Mouse (Mus musculus): Measurements from ENCODE around the gene Trh.

Gene Trh

DNA sequence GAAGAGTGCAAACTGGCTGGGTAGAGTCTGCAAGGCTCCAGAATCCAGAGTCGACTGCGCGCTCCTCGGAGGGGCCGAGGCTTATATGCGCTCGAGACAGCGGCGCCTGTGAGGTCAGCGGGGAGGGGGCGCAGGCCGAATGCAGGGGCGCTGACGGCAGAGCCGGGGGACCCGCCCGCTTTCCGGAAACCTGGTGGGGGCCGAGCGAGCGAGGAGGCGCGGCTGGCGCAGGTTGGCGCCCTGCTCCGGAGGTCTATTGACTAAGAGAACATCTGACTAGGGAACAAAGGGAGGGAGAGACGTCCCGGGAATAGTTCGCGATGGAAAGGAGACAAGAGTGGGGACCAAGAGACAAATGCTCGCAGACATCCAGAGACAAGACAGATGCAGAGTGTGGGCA is at the start of gene Trh:
Gene Trh (minus strand): TSS at position 60 of the 400 bp plus-strand sequence.
- no peak for DNase-seq (ENCODE audit: low read depth, low spot score)

DNA sequence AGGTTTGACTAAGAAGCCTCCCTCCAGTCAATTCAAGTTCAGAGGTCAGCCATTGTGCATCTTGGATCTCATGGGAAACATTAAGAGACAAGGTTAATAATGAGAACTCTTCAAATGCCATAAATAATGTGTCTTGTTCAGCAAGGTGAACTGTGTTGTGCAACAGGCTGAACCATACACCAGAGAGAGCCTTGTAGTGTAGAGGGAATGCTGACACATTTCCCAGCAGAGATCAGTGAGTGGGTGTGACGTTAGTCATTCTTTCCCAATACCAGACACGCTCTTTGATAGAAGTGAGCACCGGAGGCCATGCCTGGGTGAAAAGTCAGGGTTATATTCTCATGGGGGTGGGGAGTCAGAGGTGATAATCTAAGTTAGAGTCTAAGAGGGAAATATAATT is 46.4 kb upstream of the Trh start:
- DNase-seq (ENCODE audit: low read depth, low spot score), result peak; percentile 16

DNA sequence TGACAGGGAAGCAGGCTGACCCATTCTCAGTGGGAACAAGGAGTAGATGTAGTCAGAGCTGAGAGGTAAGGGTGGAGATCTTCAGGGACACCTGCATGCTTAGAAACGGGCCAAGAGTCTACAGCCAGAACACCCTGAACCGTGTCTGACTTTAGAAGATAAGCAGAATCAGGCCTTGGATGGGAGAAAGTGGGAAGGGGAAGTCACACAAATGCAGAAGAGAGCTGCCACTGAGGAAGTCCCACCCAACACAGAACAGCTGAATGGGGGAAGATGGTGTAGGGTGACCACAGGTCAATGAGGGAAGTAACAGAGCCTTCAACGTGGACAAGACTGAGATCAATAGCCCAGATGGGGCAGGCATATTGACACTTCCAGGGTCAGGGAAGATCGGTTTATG is 42.4 kb upstream of the Trh start:
- no peak for DNase-seq (ENCODE audit: low read depth, low spot score)

DNA sequence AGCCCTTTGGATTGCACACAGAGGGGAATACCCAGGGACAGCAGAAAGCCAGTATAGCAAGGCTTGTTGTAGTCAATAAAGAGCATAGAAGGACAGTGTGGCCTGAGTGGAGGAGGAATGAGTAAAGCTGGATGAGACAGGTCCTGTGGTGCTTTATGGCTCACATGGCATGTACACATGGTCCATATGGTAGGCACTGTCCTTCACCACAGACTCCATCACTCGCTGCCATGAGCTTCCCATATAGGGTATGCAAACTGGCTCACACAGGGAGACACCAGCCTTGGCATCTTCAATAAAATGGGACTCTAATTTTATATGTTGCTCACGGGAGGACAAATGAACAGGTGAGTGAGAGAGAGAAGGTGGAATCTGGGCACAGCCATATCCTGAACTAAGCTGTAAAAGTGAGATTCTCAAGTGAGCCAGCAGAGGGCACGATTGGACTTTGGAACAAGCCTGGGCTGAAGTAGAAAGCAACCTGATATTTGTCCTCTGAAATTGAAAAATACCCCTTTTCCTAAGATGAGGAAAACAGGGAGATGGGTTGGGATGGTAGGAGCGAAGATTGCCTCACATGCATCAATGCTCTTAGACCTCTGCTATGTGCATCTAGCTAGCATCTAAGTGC is 41.9 kb upstream of the Trh start:
- DNase-seq (ENCODE audit: low read depth, low spot score), result peak; percentile 80

DNA sequence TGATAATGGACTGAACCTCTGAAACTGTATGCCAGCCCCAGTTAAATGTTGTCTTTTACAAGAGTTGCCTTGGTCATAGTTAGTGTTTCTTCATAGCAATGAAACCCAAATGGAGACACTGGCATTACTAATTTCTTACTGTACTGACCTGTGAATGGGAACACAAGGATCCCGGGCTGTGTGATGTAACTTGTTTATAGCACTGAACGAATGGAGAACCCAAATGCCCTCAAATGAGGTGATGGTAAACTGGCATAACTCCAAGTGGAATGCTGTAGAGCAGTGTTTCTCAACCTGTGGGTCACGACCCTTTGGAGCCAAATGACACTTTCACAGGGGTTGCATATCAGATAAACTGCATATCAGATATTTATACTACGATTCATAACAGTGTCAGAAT is 41.1 kb upstream of the Trh start:
- no peak for DNase-seq (ENCODE audit: low read depth, low spot score)

DNA sequence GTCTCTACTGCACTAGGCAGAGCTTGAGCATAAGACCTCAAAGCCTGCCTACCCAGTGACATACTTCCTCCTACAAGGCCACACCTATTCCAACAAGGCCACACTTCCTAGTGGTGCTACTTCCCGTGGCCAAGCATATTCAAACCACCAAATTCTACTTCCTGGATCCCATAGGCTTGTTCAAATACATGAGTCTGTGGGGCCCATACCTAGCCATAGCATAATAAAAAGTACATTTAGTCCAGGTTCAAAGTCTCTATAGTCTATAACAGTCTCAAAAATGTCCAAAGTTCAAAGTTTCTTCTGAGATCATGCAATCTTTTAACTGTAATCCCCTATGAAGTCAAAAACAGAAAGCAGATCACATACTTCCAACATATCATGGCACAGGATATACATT is 32.7 kb upstream of the Trh start:
- DNase-seq (ENCODE audit: low read depth, low spot score), result no peak

DNA sequence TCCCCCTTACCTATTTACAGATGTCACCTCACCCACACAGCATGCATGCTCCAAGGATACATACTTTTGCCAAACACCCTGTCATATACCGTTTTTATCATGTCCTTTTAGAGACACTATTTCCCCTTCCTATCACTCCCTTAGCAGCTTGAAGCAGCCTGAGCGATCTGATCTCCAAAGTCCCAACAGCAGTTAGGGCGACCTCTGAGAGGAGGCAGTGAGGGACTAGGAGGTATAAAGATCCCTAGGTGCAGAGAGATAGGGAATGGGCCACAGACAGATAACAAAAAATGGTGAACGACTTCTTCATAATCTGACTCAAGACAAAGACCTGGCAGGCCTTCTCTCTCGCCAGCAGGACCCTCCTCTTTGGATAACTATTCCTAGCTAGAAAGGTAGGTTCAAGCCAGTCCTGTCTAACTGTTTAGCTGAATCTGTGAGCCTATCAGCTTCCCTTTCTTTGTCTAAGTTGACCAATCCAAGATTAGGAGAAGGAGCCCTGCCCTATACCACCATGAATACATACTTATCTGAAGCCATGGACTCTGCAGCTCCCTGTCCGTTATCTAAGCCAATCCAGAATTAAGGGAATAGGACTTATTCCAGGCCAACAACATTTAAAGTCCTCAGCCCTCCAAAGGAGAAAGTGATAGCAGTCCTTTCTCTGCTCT is 29.3 kb upstream of the Trh start:
- DNase-seq (ENCODE audit: low read depth, low spot score), result no peak

DNA sequence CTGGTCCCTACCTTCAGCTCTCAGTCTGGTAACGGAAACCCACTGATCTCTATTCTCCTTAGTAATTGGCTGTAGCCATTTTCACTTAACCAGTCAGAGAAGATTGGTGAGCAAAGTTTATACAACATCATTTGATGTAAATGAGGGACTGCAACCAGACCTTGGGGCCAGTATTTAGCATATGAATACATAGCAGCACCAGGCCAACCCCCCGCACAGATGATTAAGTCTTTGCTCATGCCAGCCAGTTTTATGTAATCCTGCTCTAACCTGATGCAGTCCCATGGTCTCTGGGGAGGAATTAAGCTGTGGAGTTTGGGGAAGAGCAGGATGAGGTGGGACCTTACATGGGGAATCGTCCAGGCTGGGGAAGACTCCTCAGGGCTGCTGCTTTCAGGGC is 28.2 kb upstream of the Trh start:
- DNase-seq (ENCODE audit: low read depth, low spot score), result no peak

DNA sequence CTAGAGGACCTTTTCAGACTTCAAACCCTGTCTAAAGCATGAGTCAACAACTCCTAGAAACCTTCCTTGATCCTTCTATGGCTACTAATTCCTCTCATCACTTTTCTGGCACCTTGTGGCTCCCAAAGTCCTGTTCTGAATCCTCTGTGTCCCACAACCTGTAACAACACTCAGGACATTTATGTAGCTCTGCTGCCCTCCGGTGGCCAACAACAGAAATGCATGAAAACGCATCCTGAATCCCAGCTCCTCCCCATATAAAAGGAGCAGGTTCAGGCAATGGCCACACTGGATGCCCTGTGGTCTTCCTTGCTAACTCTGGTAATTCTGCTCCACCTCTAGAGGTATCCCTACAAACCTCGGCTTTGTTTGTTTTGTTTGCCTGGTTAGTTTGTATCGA is 24.6 kb upstream of the Trh start:
- DNase-seq (ENCODE audit: low read depth, low spot score), result peak; percentile 80

DNA sequence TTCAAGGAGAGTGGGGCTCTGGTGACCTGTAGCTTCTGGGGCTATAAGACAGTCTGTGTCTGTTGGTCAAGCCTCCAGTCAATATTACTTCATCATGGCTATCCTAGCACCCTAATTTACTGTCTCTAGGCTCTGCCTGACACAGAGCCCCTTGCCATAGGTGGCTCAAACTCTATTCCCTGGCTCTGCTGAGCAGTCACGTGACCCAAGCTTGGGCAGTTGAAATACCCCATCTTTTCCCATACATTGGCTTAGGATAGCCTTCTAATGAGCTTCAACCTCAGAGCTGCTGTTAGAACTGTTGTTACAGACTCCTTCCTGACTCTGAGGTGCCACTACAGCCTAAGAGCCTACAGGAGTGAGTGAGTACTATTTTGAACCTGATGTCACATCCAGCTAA is 23.6 kb upstream of the Trh start:
- no peak for DNase-seq (ENCODE audit: low read depth, low spot score)

DNA sequence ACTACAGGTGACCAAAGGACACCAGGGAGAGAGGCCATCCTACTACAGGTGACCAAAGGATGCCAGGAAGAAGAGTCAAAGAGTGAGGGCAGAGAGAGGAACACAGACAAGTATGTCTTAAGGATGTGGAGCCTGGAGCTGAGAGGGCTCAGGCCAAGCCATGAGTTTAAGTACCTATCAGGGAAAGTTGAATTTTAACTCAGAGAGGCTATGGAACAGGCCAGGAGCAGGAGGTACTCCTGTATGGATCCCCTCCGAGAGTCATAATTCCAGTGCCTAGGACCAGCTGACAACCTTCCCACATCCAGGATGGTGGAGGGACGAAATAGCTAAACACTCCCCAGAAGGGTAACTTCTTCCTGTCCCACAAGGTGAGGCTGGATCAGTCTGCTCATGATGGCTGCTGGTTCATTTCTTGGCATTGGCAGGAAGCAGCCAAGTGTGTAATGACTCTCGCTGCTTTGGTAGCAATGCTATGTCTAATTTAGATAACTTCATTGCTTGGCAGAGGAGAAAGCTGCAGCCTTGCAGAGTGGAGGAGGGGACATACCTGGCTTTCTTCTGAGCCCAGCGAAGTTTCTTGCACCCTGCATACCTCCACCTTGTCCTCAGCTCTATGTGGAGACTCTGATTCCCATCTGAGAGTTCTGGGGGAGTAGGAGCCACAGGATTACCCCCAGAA is 16.9 kb upstream of the Trh start:
- DNase-seq (ENCODE audit: low read depth, low spot score), result no peak

DNA sequence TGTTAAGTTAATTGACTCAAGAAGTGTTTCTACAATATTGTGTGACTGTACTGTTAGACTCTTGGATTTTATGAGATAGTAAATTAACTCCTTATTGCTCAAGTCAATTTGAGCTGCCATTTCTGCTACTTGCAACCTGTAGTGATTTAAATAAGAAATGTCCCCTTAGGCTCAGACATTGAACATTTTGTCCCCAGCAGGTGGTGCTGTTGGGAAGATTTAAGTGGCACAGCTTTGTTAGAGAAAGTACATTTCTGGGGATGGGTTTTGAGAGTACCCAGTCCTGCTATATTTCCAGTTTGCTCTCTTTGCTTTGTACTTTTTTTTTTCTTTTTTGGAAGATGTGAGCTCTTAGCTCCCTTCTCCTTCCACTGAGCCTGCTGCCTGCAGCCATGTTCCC is 10.9 kb upstream of the Trh start:
- DNase-seq (ENCODE audit: low read depth, low spot score), result no peak

DNA sequence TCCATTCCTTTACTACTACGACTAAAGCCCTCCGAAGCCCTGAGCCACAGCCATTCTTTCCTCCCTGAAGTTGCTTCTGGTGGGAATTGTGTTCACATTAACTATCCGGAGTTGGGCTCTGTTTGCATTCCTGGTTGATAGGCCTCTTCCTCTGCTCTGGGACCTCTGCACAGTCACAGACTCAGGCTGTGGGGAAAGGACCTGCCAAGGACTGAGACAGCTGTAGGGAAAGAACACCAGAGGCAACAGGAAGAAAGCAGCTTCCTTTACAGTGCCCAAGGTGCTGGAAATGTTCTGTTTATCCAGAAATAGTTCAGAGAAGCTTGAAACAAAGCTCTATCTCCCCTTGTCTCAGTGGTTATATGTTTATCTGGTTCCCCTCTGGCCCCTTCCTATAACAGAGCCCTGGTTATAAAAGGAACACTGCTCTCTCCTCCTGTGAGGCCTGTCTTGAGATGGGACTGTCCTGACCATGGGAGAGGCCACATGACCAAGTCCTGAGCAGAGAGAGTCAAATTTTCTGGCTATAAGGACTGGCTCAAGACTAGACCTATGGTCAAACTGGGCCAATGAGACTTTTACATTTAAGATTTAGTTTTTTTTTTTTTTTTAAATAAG is 8.9 kb upstream of the Trh start:
- DNase-seq (ENCODE audit: low read depth, low spot score), result no peak

DNA sequence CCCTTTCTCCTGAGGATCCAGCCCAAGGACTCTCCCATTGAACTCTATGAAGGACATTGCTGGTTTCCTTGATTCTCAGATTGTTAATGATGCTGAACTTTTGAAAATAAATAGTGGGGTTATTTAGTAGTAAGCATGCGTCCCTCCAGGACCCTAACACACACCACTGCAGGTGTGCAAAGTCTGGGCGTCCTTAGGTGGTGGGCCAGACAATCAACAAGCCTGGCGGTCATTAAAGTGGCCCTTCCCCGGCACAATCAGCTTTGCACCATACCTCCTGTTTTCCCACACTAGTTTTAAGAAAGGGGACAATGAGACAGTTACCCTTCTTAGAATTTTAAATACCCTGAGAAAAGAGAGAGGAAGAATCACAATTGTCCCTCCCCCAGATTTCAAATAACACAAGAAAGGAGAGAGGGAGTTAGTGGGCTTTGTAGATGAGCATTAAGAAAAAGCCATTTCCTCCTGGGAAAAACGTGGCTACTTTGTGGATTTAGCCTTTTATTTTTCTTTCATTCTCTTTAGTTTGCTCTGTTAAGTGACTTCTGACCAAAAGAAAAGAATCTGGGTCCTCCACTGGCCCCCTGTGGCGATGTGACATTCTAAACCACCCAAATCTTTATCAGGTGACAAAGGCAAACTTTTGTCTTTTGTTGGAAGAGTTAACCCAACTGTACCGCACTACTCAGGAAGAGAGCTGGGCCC is 2.9 kb upstream of the Trh start:
- DNase-seq (ENCODE audit: low read depth, low spot score), result no peak

DNA sequence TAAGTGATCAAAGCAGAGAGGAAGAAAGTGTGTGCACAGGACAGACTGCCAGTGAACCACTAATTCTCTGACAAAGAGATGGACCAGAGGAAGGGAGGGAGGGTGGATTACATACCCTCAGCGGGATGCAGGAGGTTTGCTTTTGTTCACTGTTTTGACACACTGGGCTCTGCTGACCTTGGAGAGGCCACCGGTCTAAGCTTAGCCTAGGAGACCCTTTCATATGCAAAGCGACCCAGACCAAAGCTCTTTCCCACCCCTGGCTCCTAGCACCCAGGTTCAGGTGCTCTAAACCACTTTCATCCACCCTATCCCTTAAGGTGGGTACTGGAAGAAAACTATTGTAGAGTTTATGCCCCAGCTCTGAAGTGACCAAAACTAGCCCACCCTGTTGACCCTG is 1.9 kb upstream of the Trh start:
- DNase-seq (ENCODE audit: low read depth, low spot score), result no peak

DNA sequence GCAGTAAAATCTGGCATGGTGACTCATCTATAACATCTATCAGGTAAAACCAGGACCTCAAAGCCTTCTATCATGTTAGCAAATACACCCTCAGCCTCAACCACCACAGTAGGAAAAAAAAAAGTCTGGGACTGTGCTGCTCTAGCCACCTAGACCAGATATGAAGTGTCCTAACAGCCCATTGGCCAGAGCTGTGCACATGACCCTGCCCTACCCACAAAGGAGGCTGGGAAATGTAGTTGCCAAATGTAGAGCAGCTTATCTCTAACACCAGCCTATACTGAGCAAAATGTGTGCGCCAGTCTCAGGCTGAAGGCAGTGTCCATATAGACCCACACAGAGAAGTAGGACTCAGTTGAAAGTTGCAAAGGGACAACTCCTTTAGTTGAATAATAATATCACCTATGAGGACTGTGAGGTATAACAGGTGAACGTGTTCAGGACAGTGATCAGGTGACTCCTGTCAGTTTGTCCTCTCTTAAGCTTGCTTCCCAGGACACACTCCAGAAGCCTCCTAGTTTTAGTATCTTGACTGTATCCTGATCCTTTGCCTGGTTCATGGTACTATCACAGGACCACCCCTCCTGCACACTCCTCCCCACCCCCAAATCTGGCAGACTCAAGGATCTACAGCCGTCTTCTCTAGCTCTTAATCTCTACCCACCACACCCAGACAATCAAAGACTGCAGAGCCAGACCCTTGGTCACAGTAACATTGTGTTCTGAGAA is 3.1 kb downstream of the Trh start:
- peak; percentile 78 for DNase-seq (ENCODE audit: low read depth, low spot score)

DNA sequence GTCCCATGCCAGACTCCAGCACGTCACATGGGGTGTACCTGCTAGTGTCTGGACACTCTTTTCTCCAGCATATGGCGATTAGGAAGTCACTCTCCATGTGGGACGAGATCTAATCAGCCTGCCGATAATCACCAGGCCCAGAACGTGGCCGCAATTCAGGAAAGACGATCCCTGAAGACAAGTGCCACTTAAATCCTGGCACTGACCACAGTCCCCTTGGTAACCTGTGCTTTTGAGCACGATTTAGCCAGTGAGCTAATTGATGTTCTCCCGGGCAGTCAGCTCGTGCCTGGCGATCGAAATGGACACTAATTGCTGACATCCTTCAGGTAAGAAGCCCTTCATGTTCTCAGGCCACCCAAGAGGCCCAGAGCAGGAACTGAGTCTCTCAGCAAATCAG is 9.4 kb downstream of the Trh start:
- no peak for DNase-seq (ENCODE audit: low read depth, low spot score)

DNA sequence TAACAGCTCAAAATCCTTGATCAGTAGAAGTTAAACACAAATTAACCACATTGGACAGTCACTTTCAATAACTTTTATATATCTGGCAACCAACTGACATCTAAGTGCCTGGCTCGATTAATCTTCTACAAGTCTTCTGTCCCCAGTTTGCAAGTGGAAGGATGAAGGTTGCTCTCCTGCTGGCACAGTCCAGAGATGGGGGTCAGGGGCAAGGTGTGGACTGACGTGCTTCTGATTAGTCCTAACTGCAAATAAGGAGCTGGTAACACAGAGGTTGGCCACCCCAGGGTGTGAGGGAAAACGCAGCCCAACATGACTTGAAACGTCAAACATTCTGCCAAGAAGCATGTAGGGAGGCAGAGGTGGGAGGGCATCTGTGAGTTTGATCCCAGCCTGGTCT is 12.7 kb downstream of the Trh start:
- no peak for DNase-seq (ENCODE audit: low read depth, low spot score)

DNA sequence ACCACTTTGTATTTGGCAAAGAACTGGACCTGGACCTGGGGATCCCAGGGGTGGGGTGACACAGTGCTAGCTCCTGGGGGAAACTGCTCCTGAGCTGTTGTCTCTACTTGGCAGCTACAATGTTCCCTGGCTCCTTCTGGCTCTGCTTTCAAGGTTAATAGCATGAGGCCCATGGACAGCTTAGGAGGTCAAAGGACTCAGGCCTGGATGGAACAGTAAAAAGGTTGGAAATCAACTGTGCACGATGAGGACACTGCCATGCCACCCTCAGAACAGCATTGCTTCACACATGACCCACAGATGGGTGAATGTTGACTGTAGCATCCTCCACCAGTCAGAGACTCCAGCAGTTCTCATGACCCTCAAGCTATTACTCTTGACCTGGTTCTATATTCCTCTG is 13.1 kb downstream of the Trh start:
- DNase-seq (ENCODE audit: low read depth, low spot score), result no peak

DNA sequence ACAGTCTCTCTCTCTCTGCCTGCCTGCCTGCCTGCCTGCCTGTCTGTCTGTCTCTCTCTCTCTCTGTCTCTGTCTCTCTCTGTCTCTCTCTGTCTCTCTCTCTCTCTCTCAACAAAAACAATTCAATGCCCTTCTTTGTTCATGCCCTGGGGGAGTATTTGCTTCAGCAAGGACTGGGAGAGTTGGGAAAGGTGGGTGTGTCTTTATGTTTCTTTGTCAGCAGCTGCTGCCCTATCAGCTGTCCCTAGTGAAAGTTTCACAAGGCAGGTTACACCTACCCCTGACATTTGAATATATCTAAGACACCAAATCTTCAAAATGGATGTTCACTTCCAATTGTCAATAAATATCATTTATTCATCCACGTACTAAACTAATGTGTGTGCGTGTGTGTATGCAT is 14.9 kb downstream of the Trh start:
- DNase-seq (ENCODE audit: low read depth, low spot score), result no peak

DNA sequence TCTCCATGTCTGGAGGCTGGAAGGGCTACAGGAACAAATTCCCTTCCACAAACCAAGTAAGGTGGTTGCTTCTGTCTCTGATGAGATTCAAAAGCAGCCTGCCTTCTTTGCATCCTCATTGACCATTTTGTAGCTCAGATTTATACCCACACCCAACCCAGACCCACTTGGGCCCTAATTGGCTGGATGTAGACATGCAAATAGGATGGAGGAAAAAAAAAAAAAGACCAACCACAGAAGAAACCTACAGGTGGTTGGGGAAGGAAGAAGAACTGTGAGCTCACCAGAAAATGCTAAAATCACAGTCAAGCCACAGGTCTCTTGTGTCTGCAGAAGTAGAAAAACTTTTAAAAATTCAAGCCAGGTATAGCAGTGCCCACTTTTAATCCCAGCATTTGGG is 15.3 kb downstream of the Trh start:
- no peak for DNase-seq (ENCODE audit: low read depth, low spot score)

DNA sequence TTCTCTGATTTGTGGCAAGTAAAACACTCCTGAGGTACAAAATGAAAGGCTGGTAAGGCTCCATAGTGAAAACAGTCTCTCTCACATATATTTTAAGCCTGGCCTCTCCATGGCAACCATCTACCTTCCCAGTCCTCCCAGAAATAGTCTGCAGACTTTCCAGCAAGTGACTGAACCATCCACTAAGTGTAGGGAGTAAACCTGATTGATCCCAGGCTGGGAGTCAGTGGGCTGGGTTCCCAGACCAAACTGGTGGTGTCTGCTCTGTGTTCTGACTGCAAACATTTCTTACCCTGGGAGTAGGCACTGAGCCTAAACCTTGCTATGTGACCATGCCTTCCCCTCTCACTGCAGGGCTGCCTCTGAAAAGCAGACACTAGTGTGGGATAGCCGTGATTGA is 19.5 kb downstream of the Trh start:
- DNase-seq (ENCODE audit: low read depth, low spot score), result peak; percentile 50
